Mouse (Mus musculus): ENCODE data around the gene Ackr3.

DNA sequence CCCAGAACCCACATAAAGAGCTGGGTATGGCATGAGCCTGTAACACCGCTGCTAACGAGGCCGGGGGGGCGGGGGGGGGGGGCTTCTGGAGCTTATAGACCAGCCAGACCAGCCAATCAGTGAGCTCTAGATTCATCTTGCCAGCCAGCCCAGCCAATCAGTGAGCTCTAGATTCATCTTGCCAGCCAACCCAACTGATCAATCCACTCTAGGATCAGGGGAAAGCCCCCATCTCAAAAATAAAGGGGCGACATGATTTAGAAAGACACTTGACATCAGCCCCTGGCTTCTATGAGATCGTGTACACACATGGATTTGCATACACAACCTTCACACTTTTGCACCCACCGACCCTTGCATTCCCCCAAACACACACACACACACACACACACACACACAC, 23.3 kb upstream of the Ackr3 start:
- TF ChIP-seq CTCF (IDR thresholded peaks at IDR 0.05; ENCODE audit: control insufficient read depth, insufficient read depth, insufficient replicate concordance, low read depth, low read length), result no peak
- no peak for TF ChIP-seq POLR2A (IDR thresholded peaks at IDR 0.05; ENCODE audit: control insufficient read depth, low read depth, low read length)
